Mouse (Mus musculus) layer of hippocampus, adult 18-20 months (tissue): Measurements from ENCODE around the gene Lrp1. TPM values are rescaled to one million over a fixed set of nuclear protein-coding genes. Genes with fewer than 3 reads are reported as not detected.
A peak's percentile ranks its signal among the peaks of the same experiment; 100 is the strongest.
"Not testable (repeated sequence)": the region's sequence is repeated elsewhere in the genome, so short reads cannot be mapped to it uniquely, and the experiment has no call there.

ENCODE experiments used
- DNase-seq, 2 experiments: peaks; one replicate each; pipeline ENCODE4 v3.0.0; 2022; ENCODE audit warnings: low spot score in 2 of 2
- long read RNA-seq: library from polyadenylated mRNA; stranded (forward); transcript quantifications from one replicate; pipeline ENCODE4 v2.0.0, GENCODE M21; 2021
- total RNA-seq, 2 experiments: library from RNA; stranded (reverse); gene quantifications; 2 replicates each; pipeline ENCODE4 v1.2.3; 2021

The Lrp1 gene
- total RNA-seq, result 100 to 1,000 TPM; 284 to 294 TPM
- long read RNA-seq, full-length matches to known transcripts, result 8 of 137 reads
- long read RNA-seq, partial matches to known transcripts, result 84 of 137 reads
- long read RNA-seq, other reads (novel, unspliced or antisense), result 45 of 137 reads

DNA sequence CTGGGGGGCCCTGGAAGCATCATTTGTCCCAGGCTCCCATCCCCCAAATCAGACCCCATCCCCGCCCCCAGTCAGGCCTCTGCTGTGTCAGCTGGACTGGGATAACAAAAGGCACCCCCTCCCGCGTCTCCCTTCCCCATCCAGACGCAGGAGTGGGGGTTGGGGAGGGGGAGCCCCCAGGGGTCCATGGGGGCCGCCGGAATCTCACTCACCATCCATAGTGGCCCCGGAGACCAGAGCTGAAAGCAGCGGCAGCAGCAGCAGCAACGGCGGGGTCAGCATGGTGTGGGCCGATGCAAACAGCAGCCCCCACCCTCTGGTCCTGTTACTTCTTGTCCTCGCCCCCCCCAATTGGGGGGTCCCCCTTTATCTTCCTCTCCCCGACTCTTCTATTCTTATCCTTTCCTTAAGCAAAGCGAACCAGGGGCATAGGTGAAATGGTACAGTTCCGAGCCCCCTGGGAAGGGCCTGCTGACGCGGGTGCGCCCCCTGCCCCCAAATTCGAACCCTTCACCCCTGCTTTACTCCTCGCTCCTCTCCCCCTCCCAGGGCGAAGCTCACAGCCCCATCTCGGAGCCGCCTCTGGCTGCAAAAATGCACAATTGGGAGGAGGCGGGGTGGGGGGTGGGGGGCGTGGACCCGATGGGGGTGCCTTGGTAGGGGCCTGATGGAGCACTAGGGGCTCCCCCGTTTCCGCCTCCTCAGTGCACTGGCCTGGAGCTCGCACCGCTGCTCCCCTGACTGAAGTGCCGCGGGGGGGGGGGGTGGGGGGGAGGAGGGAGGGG lies at the start of gene Lrp1:
Gene Lrp1 (minus strand): TSS at position 743 of the 785 bp plus-strand sequence.
- no peak for DNase-seq

DNA sequence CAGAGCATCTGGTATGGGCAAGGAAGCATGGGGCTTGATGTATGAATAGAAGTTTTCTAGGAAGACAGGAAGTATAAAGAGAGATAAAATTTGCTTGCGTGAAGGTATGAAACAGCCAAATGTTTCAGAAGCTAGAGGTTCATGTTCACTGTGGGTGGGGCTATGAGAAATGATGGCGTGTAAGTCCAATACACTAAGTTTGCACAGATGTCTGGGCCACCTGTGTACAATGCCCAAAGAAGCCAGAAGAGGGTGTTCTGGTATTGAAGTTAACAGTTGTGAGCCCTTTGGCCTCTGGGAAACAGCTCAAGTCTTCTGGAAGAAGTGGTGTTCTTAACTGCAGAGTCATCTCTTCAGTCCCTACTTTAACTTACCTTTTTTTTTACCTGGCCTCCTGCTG lies 49.2 kb upstream of the Lrp1 start:
- no peak for DNase-seq

DNA sequence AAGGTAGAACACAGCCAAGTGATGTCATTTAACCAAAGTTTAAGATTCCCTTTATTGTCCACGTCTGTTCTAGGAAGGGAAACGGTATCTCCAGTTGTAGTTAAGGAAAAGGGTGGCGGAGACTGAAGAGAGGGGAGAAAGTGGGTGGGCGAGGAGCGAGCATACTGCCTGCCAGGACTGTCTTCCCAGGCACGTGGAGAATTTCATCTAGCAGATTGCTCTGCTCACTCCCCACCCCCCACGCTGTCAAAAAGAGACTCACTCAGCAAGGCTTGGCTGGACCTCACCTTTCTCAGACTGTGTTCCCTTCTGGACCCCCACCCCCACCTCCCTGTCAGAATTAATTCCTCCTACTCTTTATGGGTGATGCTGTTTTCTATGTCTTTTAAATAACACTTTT lies 48.2 kb upstream of the Lrp1 start:
- peak in 1 of 2 experiments; percentile 51 for DNase-seq

DNA sequence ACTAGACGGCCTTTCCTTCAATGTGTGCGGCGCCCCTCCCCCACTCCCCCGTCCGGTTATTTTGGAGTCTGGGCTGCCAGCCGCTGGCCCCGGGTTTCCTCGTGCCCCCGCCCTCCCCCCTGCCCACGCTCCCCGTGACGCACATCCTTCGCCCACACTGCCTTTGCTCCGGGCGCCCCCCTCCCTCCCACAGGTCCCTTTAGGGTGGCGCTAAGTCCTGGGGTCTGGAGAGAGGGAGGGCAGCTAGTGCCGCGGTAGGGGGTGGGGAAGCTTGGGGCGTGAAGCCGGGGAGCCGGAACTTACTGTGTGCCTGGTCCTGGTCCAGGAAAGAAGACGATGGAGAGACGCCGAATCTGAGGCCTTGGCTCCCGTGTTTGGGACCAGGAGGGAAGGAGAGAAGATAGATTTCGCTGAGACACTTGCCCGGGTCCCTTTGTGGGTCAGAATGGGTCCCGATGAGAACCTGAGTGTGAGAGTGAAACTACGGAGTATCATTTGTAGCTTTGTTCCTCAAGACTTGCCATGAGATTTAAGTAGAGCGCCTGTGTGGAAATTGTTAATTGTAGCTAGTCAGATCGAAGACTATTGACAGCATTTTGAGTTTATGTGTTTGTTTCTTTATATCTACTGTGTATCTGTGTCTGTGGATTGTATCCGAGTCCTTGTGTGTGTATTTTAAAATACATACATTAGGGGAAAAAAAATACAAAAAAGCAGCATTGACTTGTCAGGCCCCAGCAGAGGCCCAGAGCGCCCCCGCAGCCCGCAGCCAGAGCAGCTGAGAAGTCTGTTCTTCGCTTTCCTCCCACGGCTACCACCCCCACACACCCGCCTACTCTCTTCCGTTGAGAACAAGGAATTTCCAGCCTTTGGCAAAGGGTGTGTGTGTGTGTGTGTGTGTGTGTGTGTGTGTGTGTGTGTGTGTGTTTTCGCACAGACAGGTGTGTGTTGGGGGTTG lies 47.4 kb upstream of the Lrp1 start, which contains the start of gene Nab2:
Gene Nab2 (minus strand): TSS at position 476 of the 958 bp plus-strand sequence.
- DNase-seq, result peak; percentile 64 to 87

DNA sequence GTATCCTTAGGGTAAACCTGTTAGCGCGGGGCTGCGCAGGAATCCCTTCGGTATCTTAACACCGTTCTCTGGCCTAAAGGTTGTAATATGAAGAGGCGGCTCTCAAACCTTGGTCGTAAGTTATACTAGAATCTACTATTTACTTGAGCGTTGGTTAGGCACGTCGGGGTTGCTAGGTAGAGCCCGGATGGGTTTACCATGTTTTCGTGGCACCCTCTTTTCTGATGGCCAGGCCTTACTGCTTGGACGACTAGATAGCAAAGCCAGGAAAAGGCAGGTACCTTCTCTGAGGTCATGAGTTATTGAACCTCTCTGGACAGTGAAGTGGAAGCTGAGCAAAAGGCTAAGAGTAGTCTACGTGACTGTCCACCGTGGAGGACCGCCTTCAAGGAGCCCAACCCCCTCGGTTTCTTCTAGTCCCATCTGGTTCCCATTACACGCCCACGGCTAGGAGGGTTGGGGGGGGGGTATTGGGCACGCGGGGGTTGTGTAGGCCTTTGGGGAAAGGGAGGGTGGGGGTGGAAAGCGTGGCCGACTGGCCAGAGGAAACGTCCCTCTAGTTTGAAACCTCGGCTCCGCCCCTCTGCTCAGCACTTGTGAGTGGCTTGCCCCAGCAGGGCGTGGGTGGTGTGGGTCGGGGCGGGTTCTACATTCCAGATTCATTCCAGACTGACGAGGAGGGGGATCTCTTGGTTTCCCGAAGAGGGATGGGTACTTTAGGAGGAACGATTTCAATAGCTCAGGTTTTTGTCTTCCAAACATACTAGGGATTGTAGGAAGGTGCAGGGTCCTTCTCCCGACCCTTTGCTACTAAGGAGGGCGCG lies 46.5 kb upstream of the Lrp1 start:
- DNase-seq, result peak; percentile 54 to 76

DNA sequence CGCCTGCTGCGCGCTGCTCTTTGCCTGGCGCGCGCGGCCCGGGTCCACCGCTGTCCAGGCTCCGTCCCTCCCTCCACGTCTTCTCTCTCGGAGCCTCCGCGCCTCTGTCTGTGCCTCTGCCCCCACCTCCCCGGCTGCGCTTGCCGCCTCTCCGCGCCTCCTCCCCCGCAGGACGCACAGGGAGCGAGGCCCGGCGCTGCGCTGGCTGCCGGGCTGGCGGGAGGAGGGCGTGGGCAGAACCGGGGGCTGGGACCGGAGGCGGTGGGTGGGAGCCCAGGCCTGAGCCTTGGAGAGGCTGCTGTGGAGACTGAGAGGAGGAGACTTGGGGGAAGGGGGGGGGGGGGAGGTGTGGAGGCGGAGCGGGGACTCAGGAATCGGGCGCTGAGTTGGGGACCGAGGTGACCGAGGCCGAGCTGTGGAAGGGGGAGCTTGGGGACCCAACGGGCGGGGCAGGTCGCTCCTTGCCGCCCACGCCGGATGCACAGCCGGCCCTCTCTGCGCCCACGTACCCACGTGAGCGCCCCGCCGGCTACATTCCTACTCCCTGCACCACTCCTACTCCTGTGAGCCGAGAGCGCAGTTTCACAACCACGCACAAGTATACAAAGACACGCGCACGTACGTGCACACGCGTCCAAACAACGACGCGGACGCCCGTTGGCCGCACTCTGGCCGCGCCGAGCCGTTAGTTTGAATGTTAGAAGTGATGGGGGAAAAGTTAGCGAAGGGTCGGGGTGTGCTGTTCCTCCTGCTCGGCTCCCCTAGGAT lies 45.7 kb upstream of the Lrp1 start, which contains the start of gene Nemp1:
Gene Nemp1 (plus strand): TSS at position 401 of the 768 bp plus-strand sequence.
- peak; percentile 65 to 82 for DNase-seq

DNA sequence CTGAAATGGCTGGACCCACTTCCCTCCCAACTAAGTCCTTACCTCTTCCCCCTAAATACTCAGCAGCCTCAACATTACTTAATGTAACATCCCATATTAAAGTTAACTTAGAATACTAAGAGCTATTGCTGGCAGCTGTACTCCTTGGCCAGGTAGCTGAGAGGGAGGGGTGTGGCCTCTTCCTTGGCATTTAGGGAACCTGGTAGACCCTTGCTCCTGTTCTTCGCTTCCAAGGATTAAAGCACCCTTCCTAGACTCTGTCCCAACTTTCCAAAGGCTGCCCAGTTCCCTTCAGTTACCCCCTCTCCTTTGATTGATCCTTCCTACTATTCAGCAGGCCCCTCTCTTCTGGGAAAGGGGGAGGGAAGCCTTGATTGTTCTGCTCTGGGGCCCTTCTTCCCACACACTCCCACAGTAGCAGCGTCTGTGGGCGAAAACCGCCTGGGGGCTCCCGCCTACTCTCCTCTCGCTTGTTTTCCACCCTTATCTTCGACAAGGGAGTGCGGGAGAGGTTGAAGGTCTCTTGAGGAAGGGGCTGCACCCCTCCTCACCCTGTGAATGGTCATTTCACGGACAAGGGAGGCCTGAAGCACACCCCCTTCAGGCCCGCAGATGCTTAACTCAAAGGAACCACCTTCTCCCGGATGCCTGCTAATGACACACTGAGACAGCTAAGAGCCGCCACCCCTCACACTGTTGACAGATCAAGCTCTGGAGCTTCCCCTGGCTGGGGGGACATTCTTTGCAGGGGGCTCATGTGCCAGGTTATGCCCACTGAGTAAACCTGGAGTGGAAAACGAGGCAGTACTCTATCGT lies 44.6 kb upstream of the Lrp1 start:
- DNase-seq, result peak in 1 of 2 experiments; percentile 47

DNA sequence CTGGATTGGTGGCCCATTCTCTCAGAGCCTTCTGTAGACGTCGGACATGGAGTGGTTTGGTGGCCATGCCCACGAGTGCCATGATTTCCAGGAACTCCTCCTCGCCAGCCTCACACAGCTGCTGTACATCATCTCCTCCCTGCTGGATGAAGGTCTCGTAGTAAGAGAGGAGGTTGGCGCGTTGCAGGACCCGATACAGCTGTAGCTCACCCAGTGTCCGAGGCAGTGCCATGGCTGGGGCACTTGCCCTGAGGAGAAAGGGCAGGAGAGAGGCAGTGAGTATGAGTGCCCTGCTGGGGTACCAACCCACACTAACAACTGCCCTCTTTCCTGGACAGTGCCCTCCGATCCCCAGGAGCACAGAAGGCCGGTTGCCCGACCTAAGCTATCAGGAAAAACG lies 43.9 kb upstream of the Lrp1 start:
- DNase-seq, result no peak

DNA sequence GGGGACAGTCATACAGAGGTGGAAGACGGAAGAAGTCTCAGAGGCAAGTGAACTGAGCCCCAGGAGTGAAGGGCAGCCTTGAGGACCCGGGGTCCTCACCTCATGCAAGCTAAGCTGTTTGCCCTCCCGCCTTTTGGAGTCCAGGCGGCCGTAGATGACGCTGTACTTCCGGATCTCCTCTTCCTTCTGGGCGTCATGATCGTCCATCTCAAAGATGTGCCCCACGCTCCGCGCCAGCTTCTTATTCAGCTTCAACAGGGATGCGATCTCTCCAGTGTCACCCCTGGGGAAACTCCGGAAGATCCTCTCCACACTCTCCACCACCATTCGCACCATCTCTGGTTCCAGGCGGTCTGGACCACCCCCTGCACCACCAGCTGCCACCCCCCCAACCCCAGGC lies 43.2 kb upstream of the Lrp1 start:
- DNase-seq, result no peak

DNA sequence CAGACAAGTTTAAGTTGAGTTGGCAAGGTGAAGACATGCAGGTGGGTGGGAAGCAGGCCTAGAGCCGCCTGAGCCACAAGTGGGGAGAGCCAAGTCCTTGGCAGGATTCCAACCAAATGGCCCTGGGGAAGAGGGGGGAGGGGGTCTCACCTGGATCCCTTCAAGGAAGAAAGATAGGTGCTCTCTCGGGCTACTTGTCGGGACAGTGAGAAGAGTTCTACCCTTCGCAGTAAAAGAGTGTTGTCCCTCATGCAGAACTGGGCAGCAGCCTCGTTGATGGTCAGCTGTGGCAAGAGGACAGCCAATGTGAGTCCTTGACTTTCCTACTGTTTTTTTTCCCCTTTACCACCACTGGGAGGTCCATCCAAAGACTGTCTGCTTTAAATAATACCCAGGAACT lies 42.6 kb upstream of the Lrp1 start:
- no peak for DNase-seq

DNA sequence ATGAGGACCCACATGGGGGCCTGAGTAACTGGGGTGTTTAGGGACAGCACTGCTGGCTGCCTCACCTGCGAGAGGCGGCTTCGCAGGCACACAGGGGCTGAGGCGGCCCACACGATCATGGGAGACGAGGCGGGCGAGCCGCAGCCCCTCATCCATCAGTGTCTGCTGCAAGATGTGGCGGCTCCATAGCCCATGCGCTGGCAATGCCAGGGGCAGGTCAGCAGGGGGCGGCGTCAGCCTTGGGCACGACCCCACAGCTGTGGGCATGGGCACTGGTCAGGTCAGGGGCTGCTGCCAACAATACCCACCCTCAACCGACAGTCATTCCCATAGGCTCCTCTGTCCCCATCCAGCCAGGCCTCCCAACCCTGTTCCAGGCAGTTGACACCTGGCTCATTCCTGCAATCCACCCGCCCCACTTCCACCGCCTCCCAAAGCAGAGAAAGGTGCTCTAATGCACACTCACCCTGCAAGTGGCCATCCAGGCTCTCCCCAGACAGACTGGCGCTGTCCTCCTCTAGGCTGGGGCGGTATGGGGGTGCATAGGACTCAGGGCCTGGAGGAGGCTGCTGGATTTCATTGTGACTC lies 41.8 kb upstream of the Lrp1 start:
- no peak for DNase-seq

DNA sequence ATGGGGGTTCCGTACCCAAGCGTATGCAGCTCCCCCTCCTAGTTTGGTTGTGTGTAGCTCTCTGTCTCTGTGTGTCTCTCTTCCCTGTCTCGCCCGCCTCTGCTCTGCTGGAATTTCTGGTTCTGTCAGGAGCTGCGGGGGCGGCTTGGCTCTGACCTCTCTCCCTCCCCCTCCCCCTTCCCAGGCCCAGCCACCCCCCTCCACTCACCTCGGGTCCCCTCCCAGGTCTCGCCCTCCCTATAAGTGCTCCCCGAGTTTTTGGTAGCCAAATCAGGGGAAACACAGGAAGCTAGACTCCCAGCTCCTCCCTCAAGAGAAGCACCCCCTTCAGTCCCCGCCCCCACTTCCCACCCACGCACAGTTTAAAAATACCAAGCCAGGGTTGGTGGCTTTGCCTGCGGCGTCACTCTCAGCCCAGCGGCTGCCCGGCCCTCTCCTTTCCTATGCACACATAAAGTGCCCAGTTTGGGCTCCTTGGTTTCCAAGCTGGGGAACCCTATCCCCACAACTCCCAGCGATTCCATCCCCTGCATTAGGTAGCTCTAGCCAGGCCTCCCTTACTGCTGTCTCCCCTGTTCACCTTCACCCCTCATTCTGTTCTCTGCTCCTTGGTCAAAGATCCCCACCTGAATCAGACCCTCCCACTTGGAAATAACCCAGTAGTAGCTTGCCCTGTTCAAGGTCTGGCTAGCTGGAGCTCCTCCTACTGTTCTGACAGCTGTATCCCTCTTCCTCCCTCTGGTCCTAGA lies 41.1 kb upstream of the Lrp1 start:
- peak; percentile 26 to 61 for DNase-seq

DNA sequence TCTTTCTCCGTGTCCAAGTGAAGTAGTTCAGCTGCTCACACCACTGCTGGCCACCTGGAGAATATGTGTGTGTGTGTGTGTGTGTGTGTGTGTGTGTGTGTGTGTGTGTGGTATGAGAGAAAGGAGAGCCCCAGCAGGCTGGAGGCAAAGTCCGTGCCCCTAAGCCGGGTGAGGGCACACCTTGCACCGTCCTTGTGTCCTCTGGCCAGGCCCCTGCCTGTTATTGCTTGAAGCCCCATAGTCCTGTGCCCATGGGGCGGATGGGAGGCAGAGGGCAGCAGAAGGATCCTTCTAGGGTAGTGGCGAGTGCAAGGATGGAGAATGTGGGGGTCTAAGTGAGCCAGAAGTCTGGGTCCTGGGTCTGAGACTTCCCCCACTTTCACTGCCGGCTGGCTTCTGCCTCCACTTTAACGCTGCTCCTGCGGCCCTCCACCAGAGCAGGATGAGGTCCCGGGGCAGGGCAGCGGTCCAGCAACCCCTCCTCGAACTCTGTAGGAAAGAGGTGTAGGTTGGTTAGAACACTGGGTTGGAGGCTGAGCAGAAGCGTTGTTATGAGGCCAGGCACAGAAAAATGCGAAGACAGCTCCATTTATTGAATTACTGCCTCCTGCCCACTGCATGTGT lies 40.5 kb upstream of the Lrp1 start:
- DNase-seq, result no peak

DNA sequence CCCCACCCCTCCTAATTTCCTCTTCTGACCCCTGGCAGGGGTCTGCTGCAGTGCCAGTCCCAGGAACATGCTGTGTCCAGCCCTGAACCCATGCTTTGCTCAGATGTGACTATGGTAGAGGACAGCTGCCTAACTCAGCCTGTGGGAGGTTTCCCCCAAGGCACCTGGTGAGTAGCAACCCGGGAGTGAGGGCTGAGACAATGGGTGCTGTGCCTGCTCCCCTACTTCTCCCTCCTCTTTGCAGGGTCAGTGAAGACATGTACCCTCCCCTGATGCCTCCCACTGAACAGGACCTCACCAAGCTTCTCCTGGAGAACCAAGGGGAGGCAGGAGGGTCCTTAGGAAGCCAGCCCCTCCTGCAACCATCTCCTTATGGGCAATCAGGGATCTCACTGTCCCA lies 38.6 kb upstream of the Lrp1 start:
- no peak for DNase-seq

DNA sequence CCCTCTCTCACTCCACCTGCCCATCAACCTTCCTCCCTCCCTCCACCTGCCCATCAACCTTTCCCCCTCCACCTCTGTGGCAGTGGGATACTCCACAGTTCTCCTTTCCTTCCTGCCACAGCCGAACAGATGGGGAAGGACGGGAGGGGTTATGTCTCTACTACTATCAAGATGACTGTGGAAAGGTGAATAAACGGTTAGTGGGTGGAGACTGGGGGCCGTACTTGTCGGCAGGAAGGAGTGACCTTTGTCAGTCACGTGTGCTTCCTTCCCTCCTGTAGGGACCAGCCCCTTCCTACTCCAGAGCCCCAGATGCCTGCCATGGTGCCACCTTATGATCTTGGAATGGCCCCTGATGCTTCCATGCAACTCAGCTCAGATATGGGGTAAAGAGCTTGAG lies 37.1 kb upstream of the Lrp1 start:
- no peak for DNase-seq

DNA sequence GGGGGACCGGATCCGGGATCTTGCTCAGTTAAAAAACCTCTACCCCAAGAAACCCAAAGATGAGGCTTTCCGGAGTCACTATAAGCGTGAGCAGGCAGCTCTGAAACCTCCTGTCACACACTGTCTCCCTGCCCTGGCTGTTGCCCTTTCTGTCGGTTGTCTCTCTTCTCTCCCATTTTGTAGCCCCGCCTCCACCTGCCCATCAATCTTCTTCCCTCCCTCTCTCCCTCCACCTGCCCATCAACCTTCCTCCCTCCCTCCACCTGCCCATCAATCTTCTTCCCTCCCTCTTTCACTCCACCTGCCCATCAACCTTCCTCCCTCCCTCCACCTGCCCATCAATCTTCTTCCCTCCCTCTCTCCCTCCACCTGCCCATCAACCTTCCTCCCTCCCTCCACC lies 36.7 kb upstream of the Lrp1 start:
- not testable (repeated sequence) for DNase-seq

DNA sequence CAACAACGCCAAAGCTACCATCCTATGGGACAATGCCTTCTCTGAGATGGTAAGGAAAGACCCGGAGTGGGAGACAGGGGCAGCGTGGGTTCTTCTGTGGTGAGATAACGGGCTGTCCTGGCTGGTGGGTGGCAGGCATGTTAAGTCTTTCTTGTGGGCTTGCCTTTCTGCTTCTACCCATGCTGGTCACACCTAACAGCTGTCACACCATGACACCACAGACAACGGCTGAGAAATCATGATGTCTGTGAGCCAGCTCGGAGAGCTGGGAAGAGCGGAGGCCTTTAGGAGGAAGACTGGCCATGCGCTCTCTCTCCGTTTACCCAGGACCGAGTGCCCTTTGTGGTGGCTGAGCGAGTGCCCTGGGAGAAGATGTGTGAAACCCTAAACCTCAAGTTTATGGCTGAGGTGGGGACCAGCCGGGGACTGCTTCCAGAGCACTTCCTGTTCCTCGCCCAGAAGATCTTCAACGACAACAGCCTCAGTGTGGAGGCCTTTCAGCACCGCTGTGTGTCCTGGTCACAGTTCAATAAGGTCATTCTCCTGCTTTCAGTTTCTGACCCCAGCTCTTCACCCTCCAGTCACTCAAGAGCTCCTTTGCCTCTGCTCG lies 34.1 kb upstream of the Lrp1 start:
- DNase-seq, result no peak
